Mouse (Mus musculus) heart, adult 2 months (tissue): Measurements from ENCODE around the gene Cox6a2. TPM values are rescaled to one million over a fixed set of nuclear protein-coding genes. Genes with fewer than 3 reads are reported as not detected.

Experiments
- DNase-seq, 2 experiments: peaks; one replicate each; pipeline ENCODE4 v3.0.0; 2021
- H3K27ac ChIP-seq: fragments of 200-600 bp; 2 replicates; pipeline ENCODE4 v1.8.1; 2022
- H3K27me3 ChIP-seq: fragments of 200-500 bp; 2 replicates; pipeline ENCODE4 v1.6.1; 2012; ENCODE audit warnings: mild to moderate bottlenecking, low read length, inconsistent platforms, mixed read lengths; ENCODE audit not compliant: control insufficient read depth, insufficient read depth
- H3K36me3 ChIP-seq: fragments of 200-500 bp; 2 replicates; pipeline ENCODE4 v1.6.1; 2012; ENCODE audit warnings: low read length, inconsistent platforms; ENCODE audit not compliant: control insufficient read depth, insufficient read depth
- H3K4me1 ChIP-seq: fragments of 200-500 bp; 2 replicates; pipeline ENCODE4 v1.6.1; 2011; ENCODE audit warnings: low read length; ENCODE audit not compliant: control insufficient read depth, insufficient read depth
- H3K4me3 ChIP-seq: fragments of 200-600 bp; 2 replicates; pipeline ENCODE4 v1.8.1; 2022
- H3K79me2 ChIP-seq: fragments of 200-500 bp; replicated peaks from 2 replicates; pipeline ENCODE4 v1.6.1; 2012; ENCODE audit warnings: mild to moderate bottlenecking, inconsistent platforms, low read length, moderate library complexity, mixed read lengths; ENCODE audit not compliant: control insufficient read depth, insufficient read depth
- H3K9ac ChIP-seq: fragments of 200-500 bp; 2 replicates; pipeline ENCODE4 v1.6.1; 2012; ENCODE audit warnings: low read depth, mild to moderate bottlenecking, control low read depth, inconsistent platforms, low read length, mixed read lengths
- CTCF ChIP-seq: fragments of 200-600 bp; IDR thresholded peaks from 2 replicates; pipeline ENCODE4 v1.8.1; 2022; ENCODE audit warnings: antibody characterized with exemption, mild to moderate bottlenecking, moderate library complexity
- EP300 ChIP-seq: fragments of 200-500 bp; IDR thresholded peaks from 2 replicates; pipeline ENCODE4 v1.6.1; 2011; ENCODE audit warnings: low read depth, low read length, control low read depth; ENCODE audit not compliant: insufficient read depth
- POLR2A ChIP-seq: fragments of 200-500 bp; IDR thresholded peaks from 2 replicates; pipeline ENCODE4 v1.6.1; 2011; ENCODE audit warnings: mild to moderate bottlenecking, low read depth, low read length, control low read depth; ENCODE audit not compliant: insufficient read depth
- WGBS: fragments of 180-500 bp; shearing (Covaris S2); methylation state at CpG from one replicate; pipeline ENCODE4 v1.1.7; 2018; 5-methylcytosine and 5-hydroxymethylcytosine counted together
- intact Hi-C: fragments of 180-260 bp; cut with DNase I; formaldehyde crosslinking; loops from one replicate; pipeline ENCODE4 v1.15.1; 2025
- polyA plus RNA-seq: library from polyadenylated mRNA; depleted of rRNA; stranded (reverse); fragments of >200 nt; gene quantifications from 2 replicates; pipeline ENCODE4 v1.2.3, GENCODE M21; 2012
- total RNA-seq, 2 experiments: library from RNA; stranded (reverse); gene quantifications; 2 replicates each; pipeline ENCODE4 v1.2.3; 2021

The Cox6a2 gene
- total and polyA plus RNA-seq, 3 experiments, result 2,428 to 7,642 (median 3,099) TPM

DNA sequence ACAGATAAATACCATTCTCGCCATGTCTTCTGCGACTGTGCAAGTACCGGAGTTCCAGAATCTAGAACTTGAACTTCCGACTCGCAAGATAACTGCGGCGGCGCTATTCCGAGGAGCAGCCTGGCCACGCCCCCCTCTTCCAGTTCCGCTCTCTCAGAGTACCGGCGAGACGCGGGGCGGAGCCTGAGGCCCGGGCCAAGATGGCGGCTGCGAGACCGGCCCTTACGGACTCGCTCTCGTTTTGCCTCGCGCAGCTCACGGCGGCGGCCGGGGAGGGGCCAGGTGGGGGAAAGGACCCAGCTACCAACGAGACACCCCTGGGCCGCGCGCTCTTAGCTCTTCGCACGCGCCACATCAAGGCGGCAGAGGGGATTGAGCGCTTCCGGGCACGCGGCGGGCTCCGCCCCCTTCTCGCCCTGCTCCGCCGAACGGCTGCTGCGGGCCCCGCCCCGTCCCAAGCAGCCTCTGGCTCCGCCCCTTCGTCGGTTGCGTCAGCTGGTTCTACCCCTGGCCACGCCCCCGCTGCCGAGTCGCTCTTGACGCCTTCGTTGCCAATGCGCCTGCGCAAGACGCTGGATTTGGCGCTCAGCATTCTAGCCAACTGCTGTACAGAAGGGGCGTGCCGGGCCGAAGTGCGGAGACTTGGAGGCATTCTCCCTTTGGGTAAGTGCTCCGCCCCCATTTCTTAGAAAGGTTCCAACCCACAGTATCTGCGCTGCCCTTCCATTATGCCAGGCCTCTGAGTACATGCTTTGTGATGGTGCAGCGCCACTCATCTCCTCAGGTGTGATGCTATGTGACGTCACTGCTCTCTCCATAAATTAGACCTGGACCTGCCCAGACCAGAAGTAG is 32.0 kb upstream of the Cox6a2 start, which contains the start of gene 9130023H24Rik:
Gene 9130023H24Rik (minus strand): TSS at position 105 of the 852 bp plus-strand sequence.
- TF ChIP-seq EP300 (peak; percentile 66; the same call in 1 of the 2 replicates), POLR2A (peak; percentile 72), CTCF (peak; percentile 38)
- intact Hi-C loops, result loop anchor here (1.0 to 5.0 kb wide), 3 partner anchors 61 to 224 kb away; partner anchors contain the start of genes BC017158 and Tial1
- no peaks in the 10 kb centered on the region for H3K36me3 ChIP-seq
- peaks cover 4% of the 10 kb centered on the region for H3K4me1 ChIP-seq
- H3K4me3 ChIP-seq, result peak within 1 kb of the TSS; percentile 99
- H3K9ac ChIP-seq, result peak within 1 kb of the TSS; percentile 91
- WGBS, result under 1% methylated on average over 72 of the region's 72 CpGs
- H3K27ac ChIP-seq, result peak within 1 kb of the TSS; percentile 100
- H3K27me3 ChIP-seq, result no peaks in the 10 kb centered on the region
- peak; percentile 100 for DNase-seq
- H3K79me2 ChIP-seq, result no peaks in the 10 kb centered on the region

DNA sequence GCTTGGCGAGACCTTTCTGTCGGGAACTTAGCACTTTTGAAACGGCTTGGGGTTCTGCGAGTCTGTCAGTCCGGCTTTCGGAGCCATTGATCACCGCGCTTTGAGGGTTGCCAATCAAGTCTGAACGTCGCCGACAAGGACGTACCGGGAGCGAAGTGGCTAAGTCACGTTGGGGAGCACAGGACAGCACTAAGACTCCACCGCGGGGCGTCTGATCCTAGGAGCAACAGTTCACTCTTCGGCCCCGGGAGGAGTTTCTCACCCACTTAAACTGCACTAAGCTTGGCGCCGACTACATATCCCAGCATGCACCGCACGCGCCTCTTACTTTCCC is 31.4 kb upstream of the Cox6a2 start:
- TF ChIP-seq POLR2A (no peak), EP300 (no peak), CTCF (no peak)
- H3K4me3 ChIP-seq, result peak overlapping the region; percentile 99
- no peak for DNase-seq
- peak overlapping the region; percentile 77 for H3K9ac ChIP-seq
- peaks cover 4% of the 10 kb centered on the region for H3K4me1 ChIP-seq
- under 1% methylated on average over 25 of the region's 25 CpGs for WGBS
- no peaks in the 10 kb centered on the region for H3K79me2 ChIP-seq
- intact Hi-C loops, result loop anchor here (1.0 to 5.0 kb wide), 3 partner anchors 61 to 225 kb away; partner anchors contain the start of genes BC017158 and Tial1
- H3K27me3 ChIP-seq, result no peaks in the 10 kb centered on the region
- peak overlapping the region; percentile 100 for H3K27ac ChIP-seq
- no peaks in the 10 kb centered on the region for H3K36me3 ChIP-seq

DNA sequence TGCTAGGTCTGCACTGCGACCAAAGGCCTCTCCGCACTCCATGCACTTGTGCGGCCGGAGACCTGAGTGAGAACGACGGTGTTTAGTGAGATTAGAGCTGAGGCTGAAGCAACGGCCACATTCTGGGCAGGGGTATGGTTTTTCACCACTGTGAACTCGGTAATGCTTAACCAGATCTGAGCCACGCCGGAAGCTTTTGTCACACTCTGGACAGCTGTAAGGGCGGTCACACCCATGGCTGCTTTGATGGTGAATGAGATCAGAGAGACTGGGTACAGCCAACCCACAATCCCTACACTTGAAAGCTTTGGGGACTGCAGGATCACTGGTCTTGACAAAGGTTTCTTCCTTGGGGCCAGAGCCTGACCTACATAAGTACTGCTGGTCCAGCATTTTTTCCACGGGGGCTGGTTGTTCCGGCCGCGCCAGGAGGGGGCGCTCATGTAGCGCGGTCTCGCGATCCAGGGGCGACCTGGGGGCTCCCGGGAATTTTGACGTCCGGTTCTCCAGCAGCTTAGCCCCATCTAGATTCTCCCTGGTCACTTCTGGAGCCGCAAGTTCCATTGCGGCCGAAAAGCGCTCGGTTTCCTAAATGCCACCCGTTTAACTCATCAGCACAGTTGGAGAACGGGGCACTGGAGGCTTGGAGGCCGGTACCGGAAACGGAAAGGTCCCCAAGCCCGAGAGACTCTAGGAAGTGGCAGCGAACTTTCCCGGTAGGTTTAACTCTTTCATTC is 30.8 kb upstream of the Cox6a2 start, which contains the start of gene Armc5:
Gene Armc5 (plus strand): TSS at position 487 of the 737 bp plus-strand sequence.
- peak; percentile 89 to 92 for DNase-seq
- Histone ChIP-seq H3K4me3 (peak within 1 kb of the TSS; percentile 99), H3K27me3 (no peaks in the 10 kb centered on the region), H3K79me2 (no peaks in the 10 kb centered on the region), H3K36me3 (no peaks in the 10 kb centered on the region), H3K9ac (peak within 1 kb of the TSS; percentile 91), H3K4me1 (peaks cover 4% of the 10 kb centered on the region), H3K27ac (peak within 1 kb of the TSS; percentile 100)
- TF ChIP-seq EP300, result no peak
- peak; percentile 99 for TF ChIP-seq CTCF
- no peak for TF ChIP-seq POLR2A
- 23% methylated on average over 37 of the region's 37 CpGs for WGBS
- intact Hi-C loops, result loop anchor here (1.0 to 5.0 kb wide), 3 partner anchors 62 to 225 kb away; partner anchors contain the start of genes BC017158 and Tial1

DNA sequence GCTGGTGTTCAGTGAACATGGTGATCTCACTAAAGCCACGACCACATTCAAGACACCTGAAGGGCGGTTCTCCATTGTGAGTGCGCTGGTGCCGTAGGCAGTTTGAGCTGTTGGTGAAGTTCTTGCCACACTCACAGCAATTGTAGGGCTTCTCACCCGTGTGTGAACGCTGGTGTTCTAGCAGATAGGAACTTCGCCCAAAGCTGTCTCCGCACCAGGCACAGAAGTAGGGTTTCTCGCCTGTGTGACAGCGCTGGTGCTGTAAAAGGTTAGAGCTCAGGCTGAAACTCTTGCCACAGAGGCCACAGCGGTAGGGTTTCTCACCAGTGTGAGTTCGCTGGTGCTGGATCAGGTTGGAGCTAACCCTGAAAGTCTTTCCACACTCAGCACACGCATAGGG is 30.2 kb upstream of the Cox6a2 start:
- peak overlapping the region; percentile 100 for H3K27ac ChIP-seq
- H3K4me1 ChIP-seq, result peaks cover 4% of the 10 kb centered on the region
- WGBS, result 93% methylated on average over 13 of the region's 13 CpGs
- H3K9ac ChIP-seq, result no peak overlapping the region
- intact Hi-C loops, result loop anchor here (2.0 to 5.0 kb wide), 2 partner anchors 62 to 226 kb away; partner anchors contain the start of genes BC017158 and Tial1
- no peaks in the 10 kb centered on the region for H3K27me3 ChIP-seq
- no peak overlapping the region for H3K4me3 ChIP-seq
- H3K36me3 ChIP-seq, result no peaks in the 10 kb centered on the region
- TF ChIP-seq POLR2A (no peak), CTCF (no peak)
- H3K79me2 ChIP-seq, result no peaks in the 10 kb centered on the region
- DNase-seq, result peak in 1 of 2 experiments; percentile 22

DNA sequence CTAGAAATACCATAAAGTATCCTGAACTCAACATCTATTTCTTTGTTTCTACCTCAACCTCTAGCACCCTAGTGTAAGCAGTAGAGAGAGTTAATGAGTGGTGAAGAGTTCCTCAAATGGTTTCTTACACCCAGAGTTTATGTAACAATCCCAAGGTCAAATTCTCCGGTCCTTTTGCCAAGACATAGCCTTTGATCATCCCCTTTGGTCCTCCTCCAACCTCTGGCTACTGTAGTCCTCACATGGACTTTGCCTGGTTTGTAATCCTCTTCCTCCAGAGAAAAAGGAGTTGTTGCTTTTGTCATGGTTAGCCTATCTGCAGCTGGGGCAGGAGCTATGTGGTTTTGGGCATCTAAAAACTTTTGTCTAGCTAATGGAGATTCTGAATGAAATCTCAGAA is 29.3 kb upstream of the Cox6a2 start:
- intact Hi-C loops, result loop anchor here (5.0 kb wide), 1 partner anchor 227 kb away; the partner anchor contains the start of gene Tial1

More for the DNA sequence above, 29.3 kb upstream of the Cox6a2 start:
- H3K9ac ChIP-seq, result no peak overlapping the region
- H3K27me3 ChIP-seq, result no peaks in the 10 kb centered on the region
- no peak overlapping the region for H3K27ac ChIP-seq
- H3K4me1 ChIP-seq, result peaks cover 4% of the 10 kb centered on the region
- TF ChIP-seq POLR2A (no peak), CTCF (no peak), EP300 (no peak)
- DNase-seq, result no peak
- no peaks in the 10 kb centered on the region for H3K79me2 ChIP-seq
- 40% methylated on average over 1 of the region's 1 CpGs for WGBS
- H3K4me3 ChIP-seq, result no peak overlapping the region
- no peaks in the 10 kb centered on the region for H3K36me3 ChIP-seq
